Mouse (Mus musculus) intestine, embryonic 14.5 days (tissue): ENCODE results near the gene Syt13. TPM values are rescaled to one million over a fixed set of nuclear protein-coding genes. Genes with fewer than 3 reads are reported as not detected.
A peak's percentile ranks its signal among the peaks of the same experiment; 100 is the strongest.

Experiments used
- ATAC-seq: fragments of 200-750 bp; cut with Nextera tagmentation; replicated peaks from 2 replicates; pipeline ENCODE4 v1.8.0; 2017; ENCODE audit warnings: low read depth, moderate number of reproducible peaks, moderate TSS enrichment, moderate library complexity; ENCODE audit not compliant: low FRiP score, low TSS enrichment
- DNase-seq: peaks from one replicate; pipeline ENCODE4 v3.0.0-alpha.2; 2018; ENCODE audit warnings: low spot score
- H3K27ac ChIP-seq: fragments of 300-500 bp; sonication (generic); 2 replicates; pipeline ENCODE4 v1.5.1; 2014; ENCODE audit warnings: low read depth, mild to moderate bottlenecking, control low read depth
- H3K27me3 ChIP-seq: fragments of 300-500 bp; sonication (generic); replicated peaks from 2 replicates; pipeline ENCODE4 v1.6.1; 2014; ENCODE audit warnings: low read length, control low read depth; ENCODE audit not compliant: control insufficient read depth, insufficient read depth
- H3K36me3 ChIP-seq: fragments of 300-500 bp; sonication (generic); 2 replicates; pipeline ENCODE4 v1.6.1; 2014; ENCODE audit warnings: low read length, control low read depth; ENCODE audit not compliant: control insufficient read depth, insufficient read depth
- H3K4me1 ChIP-seq: fragments of 300-500 bp; sonication (generic); replicated peaks from 2 replicates; pipeline ENCODE4 v1.6.1; 2014; ENCODE audit warnings: low read length, control low read depth, mixed read lengths; ENCODE audit not compliant: control insufficient read depth, insufficient read depth
- H3K4me2 ChIP-seq: fragments of 300-500 bp; sonication (generic); 2 replicates; pipeline ENCODE4 v1.6.1; 2014; ENCODE audit warnings: low read length
- H3K4me3 ChIP-seq: fragments of 300-500 bp; sonication (generic); 2 replicates; pipeline ENCODE4 v1.5.1; 2014; ENCODE audit warnings: low read depth, low read length, control low read depth, mixed read lengths
- H3K9ac ChIP-seq: fragments of 300-500 bp; sonication (generic); 2 replicates; pipeline ENCODE4 v1.6.1; 2014; ENCODE audit warnings: mild to moderate bottlenecking, low read length
- H3K9me3 ChIP-seq: fragments of 300-500 bp; sonication (generic); 2 replicates; pipeline ENCODE4 v1.6.1; 2016; ENCODE audit warnings: low read length, control low read depth; ENCODE audit not compliant: control insufficient read depth
- WGBS: fragments of 180-500 bp; shearing (Covaris S2); extraction: QIAGEN DNeasy Blood & Tissue Kit; methylation state at CpG from one replicate; pipeline ENCODE4 v1.1.7; 2014; 5-methylcytosine and 5-hydroxymethylcytosine counted together
- polyA plus RNA-seq: library from polyadenylated mRNA; unstranded; fragments of >200 nt; fragmentation: Nextera tagmentation; extraction: Ambion mirVana; gene quantifications from 2 replicates; pipeline ENCODE4 v1.2.1, GENCODE M21; 2014

Syt13 gene
- polyA plus RNA-seq, 1 experiment from 2014 or later, result 7.7 TPM

- Histone ChIP-seq H3K4me1 (peaks cover 8% of the 10 kb centered on the region; the same call in 1 of the 2 replicates), H3K4me2 (no peak overlapping the region), H3K4me3 (no peak overlapping the region), H3K27me3 (no peaks in the 10 kb centered on the region), H3K9me3 (no peaks in the 10 kb centered on the region), H3K9ac (no peak overlapping the region), H3K27ac (no peak overlapping the region), H3K36me3 (peaks cover 15% of the 10 kb centered on the region; the same call in 1 of the 2 replicates)
- DNase-seq (no peak), ATAC-seq (no peak)
- 56% methylated on average over 8 of the region's 8 CpGs for WGBS
These were observed 51.4 kb downstream of the Syt13 start for GRCm38 (mm10) chr2:92966257-92966656.

- DNase-seq (no peak), ATAC-seq (peak; percentile 65)
- Histone ChIP-seq H3K9ac (no peak overlapping the region), H3K27ac (no peak overlapping the region), H3K9me3 (no peaks in the 10 kb centered on the region), H3K4me2 (no peak overlapping the region), H3K27me3 (no peaks in the 10 kb centered on the region), H3K4me1 (peaks cover 8% of the 10 kb centered on the region; the same call in 1 of the 2 replicates), H3K4me3 (no peak overlapping the region), H3K36me3 (peaks cover 20% of the 10 kb centered on the region)
- 20% methylated on average over 10 of the region's 10 CpGs for WGBS
These were observed 52.3 kb downstream of the Syt13 start for GRCm38 (mm10) chr2:92967032-92967838.

- H3K36me3 ChIP-seq, result peaks cover 26% of the 10 kb centered on the region
- no peak overlapping the region for H3K27ac ChIP-seq
- H3K4me2 ChIP-seq, result no peak overlapping the region
- no peak for ATAC-seq
- 43% methylated on average over 4 of the region's 4 CpGs for WGBS
- no peak overlapping the region for H3K4me3 ChIP-seq
- H3K9ac ChIP-seq, result no peak overlapping the region
- DNase-seq, result no peak
- H3K27me3 ChIP-seq, result no peaks in the 10 kb centered on the region
- H3K4me1 ChIP-seq, result peaks cover 8% of the 10 kb centered on the region; the same call in 1 of the 2 replicates
- no peaks in the 10 kb centered on the region for H3K9me3 ChIP-seq
These were observed 52.9 kb downstream of the Syt13 start for GRCm38 (mm10) chr2:92967839-92968166.

- H3K36me3 ChIP-seq, result peaks cover 58% of the 10 kb centered on the region
These were observed 56.2 kb downstream of the Syt13 start for GRCm38 (mm10) chr2:92971069-92971468.

GRCm38 (mm10) chr2:92971536-92971935 is 56.6 kb downstream of the Syt13 start:
- H3K27ac ChIP-seq, result no peak overlapping the region
- H3K36me3 ChIP-seq, result peaks cover 63% of the 10 kb centered on the region
- H3K4me1 ChIP-seq, result peaks cover 8% of the 10 kb centered on the region; the same call in 1 of the 2 replicates
- H3K9ac ChIP-seq, result no peak overlapping the region
- DNase-seq (no peak), ATAC-seq (no peak)
- no peaks in the 10 kb centered on the region for H3K27me3 ChIP-seq
- 91% methylated on average over 8 of the region's 8 CpGs for WGBS
- H3K4me2 ChIP-seq, result no peak overlapping the region
- H3K9me3 ChIP-seq, result no peaks in the 10 kb centered on the region
- H3K4me3 ChIP-seq, result no peak overlapping the region

More at GRCm38 (mm10) chr2:92971069-92971468, 56.2 kb downstream of the Syt13 start:
- no peak overlapping the region for H3K4me3 ChIP-seq
- H3K9ac ChIP-seq, result no peak overlapping the region
- no peaks in the 10 kb centered on the region for H3K9me3 ChIP-seq
- no peaks in the 10 kb centered on the region for H3K27me3 ChIP-seq
- WGBS, result 87% methylated on average over 9 of the region's 9 CpGs
- no peak overlapping the region for H3K27ac ChIP-seq
- H3K4me2 ChIP-seq, result no peak overlapping the region
- peaks cover 8% of the 10 kb centered on the region; the same call in 1 of the 2 replicates for H3K4me1 ChIP-seq
- ATAC-seq, result no peak
- DNase-seq, result no peak

GRCm38 (mm10) chr2:92972071-92972470 is 57.2 kb downstream of the Syt13 start:
- no peak overlapping the region for H3K9ac ChIP-seq
- H3K27ac ChIP-seq, result no peak overlapping the region
- ATAC-seq, result no peak
- H3K4me3 ChIP-seq, result no peak overlapping the region
- peaks cover 7% of the 10 kb centered on the region; the same call in 1 of the 2 replicates for H3K4me1 ChIP-seq
- no peak for DNase-seq
- no peaks in the 10 kb centered on the region for H3K27me3 ChIP-seq
- H3K36me3 ChIP-seq, result peaks cover 68% of the 10 kb centered on the region
- no peak overlapping the region for H3K4me2 ChIP-seq
- no peaks in the 10 kb centered on the region for H3K9me3 ChIP-seq
- 91% methylated on average over 17 of the region's 17 CpGs for WGBS

GRCm38 (mm10) chr2:92973646-92974045 is 58.7 kb downstream of the Syt13 start:
- no peak for DNase-seq
- Histone ChIP-seq H3K4me1 (no peaks in the 10 kb centered on the region), H3K9ac (no peak overlapping the region), H3K4me3 (no peak overlapping the region), H3K27ac (no peak overlapping the region), H3K9me3 (no peaks in the 10 kb centered on the region), H3K36me3 (peaks cover 81% of the 10 kb centered on the region), H3K4me2 (no peak overlapping the region), H3K27me3 (no peaks in the 10 kb centered on the region)
- no peak for ATAC-seq
- WGBS, result 97% methylated on average over 20 of the region's 20 CpGs

- H3K9me3 ChIP-seq, result no peaks in the 10 kb centered on the region
- no peak overlapping the region for H3K4me3 ChIP-seq
- WGBS, result 81% methylated on average over 14 of the region's 14 CpGs
- H3K36me3 ChIP-seq, result peaks cover 84% of the 10 kb centered on the region
- no peak overlapping the region for H3K4me2 ChIP-seq
- H3K27me3 ChIP-seq, result no peaks in the 10 kb centered on the region
- no peak for DNase-seq
- H3K27ac ChIP-seq, result no peak overlapping the region
- H3K9ac ChIP-seq, result no peak overlapping the region
- H3K4me1 ChIP-seq, result no peaks in the 10 kb centered on the region
- no peak for ATAC-seq
These were observed 60.3 kb downstream of the Syt13 start for GRCm38 (mm10) chr2:92975031-92975790.
